Mouse (Mus musculus) cerebellum, postnatal 10 days (tissue): ENCODE data around the gene Zfp740.

ENCODE experiments used
- DNase-seq, 2 experiments: peaks; one replicate each; pipeline ENCODE4 v3.0.0; 2021; ENCODE audit warnings: mixed read lengths in 2 of 2

Gene Zfp740

GRCm38 (mm10) chr15:102230408-102231321, 27.6 kb downstream of the Zfp740 start:
- no peak for DNase-seq

DNA sequence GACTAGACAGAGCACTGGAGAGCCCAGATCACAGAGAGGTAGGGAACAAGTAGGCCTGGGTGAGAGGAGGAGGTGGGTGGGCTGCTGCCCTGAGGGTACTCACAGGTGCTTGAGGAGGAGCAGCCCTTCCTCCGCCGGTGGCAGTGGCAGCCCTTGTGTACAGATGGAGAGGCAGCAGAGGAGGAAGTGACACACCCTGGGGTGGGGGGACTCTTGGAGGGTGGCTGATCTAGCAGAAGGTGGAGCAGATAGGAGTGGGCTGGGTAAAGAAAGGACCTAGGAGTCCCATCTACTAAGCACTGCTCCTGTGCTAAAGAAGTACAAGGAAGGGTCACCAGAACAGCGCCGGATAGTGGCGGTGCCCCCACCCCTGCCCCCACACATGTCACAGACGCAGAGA, 28.7 kb downstream of the Zfp740 start, which contains the start of gene Itgb7:
Itgb7 (minus strand) TSS at position 197 of the 400 bp plus-strand sequence.
- no peak for DNase-seq

GRCm38 (mm10) chr15:102232764-102233163, 29.7 kb downstream of the Zfp740 start:
- DNase-seq = no peak

DNA sequence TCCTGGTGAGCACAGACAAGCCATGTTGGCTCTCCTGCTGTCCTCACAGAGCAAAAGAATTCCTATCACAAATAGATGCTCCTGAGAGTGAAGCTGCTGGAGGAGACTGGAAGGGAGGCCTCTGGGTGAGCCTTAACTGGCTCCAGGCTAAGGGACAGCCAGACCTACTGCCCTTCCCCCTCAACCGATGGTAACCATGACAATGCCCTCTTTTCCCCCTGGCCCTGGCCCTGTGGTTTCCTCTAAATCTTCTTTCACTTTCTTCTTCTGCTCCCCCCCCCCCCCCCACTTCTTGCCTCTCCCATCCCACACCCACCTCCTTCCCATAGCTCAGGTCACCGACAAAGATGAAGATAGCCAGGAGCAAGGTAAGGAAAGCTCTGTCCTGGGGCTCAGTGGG, 30.8 kb downstream of the Zfp740 start:
- DNase-seq = no peak

DNA sequence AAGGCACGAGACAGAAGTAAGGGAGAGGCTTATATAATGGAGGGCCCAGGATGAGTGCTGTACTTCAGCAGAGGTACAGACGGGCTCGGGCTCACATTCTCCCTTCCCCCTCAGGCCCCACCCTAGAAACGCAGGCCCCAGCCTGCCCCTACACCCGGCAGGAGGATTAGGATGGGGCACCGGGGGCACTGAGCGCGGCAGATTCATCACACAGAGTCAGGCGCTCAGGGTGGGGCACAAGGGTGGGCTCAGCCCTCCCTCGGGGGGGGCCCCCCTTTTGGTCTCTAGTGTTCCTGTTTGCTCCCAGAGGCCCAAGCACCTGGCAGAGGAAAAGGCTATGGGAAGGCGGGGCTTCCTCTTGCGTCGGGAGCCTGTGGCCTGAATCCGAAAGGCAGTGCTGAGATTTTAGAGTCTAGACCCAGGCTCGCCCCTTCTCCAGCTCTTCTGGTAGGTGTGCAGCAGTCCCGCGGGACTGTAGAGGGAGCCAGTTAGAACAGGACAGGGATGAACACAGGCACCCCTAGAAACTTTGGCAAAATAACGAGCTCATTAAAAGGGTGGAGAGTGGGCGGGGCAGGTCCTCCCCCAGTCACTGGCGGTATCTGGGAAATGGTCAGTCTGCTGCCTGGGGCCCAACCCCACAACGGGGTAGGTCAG, 32.5 kb downstream of the Zfp740 start:
- no peak for DNase-seq

DNA sequence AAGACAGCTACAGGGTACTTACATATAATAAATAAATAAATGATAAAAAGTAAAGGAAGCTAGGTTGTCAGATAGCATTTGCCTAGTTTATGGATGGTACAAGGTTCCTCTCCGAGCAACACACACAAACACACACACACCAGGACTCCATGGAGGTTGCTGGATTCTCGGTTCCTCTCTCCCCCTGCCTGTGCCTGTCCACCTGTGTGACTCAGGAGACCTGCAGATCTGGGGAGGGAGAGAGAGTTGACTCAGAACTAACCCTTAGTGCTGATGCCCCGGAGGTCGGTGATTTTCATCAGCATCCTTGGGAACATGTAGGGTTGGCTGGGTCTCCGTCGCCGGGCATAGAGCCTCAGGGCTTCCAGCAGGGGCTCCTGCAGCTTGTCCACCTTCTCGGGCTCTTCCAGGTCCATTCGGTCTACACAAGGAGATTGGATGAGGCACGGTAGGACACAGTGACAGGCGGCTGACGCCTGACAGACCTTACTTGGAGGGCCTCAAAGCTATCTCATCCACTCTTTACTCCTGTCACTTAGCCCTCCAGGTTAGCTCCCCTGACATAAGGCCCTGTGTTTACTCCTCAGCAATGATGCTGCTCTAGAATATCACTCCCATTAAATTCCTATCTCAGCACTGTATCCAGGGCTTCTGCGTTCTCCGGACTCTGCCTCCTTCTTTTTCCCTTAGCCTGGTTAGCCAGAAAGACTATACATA, 35.7 kb downstream of the Zfp740 start:
- no peak for DNase-seq

DNA sequence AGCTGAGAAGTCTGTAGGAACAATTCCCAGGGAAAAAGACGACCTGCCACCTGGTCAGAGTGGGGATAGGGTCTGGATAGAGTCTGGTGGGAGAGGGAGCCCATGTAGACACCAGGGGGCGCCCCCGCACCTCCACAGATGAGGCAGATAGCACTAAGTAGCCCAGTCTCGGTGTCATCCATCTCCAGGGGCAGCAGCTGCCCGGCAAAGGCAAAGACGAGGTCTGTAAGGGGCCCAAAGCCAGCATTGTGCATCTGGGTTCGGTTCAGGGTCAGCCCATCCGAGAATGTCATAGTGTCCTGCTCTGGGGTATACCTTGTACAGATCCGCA, 36.2 kb downstream of the Zfp740 start:
- peak; percentile 92 for DNase-seq

- no peak for DNase-seq
These were observed 36.8 kb downstream of the Zfp740 start for GRCm38 (mm10) chr15:102239851-102240250.

GRCm38 (mm10) chr15:102240607-102241006, 37.6 kb downstream of the Zfp740 start:
- DNase-seq = no peak

- no peak for DNase-seq
These were observed 39.6 kb downstream of the Zfp740 start for GRCm38 (mm10) chr15:102242404-102243228.

DNA sequence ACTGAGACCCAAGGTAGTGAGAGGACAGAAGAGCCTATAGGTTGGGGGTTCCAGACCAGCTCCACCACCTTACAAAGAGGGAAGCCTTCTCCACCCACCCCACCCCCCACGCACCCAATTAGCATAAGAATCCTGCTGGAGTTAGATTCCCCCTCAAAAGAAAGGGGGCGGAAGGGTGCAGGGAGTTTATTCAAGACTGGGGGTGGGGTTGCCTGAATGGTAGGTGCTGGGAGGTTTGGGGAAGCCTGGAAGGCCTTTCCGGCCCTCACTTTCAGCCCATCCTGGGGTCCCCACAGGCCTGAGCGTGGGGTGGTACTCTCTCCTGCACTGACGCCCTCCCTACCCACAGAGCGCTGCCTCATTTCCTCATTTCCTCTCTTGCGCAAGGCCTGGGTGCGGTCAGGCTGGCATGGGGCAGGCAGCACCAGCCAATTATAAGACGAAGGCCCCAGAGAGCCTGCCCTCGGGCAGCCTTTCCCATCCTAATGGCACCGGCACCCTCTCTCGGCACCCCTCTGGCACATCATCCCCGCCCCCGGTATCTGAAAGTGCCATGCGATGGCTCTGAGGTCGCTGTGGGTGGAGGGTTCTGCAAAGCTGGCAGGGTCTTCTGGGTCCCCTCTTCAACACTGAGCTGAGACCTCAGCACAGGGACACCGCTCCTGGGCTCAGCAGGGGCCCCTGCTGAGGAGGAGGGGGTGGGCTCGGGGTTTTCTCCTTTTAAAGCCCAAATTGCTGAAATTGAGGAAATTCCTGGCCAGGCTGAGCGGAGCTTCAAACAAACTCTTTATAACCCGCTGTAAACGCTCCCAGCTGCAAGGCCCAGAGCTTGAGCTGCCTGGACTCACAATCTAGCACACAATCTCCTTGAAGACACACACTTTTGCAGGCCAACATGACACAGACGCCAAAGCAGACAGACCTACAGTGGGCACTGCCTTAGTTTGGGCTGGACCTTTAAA, 40.5 kb downstream of the Zfp740 start:
- DNase-seq = no peak

GRCm38 (mm10) chr15:102244306-102245191, 41.5 kb downstream of the Zfp740 start:
- DNase-seq = peak in 1 of 2 experiments; percentile 19

DNA sequence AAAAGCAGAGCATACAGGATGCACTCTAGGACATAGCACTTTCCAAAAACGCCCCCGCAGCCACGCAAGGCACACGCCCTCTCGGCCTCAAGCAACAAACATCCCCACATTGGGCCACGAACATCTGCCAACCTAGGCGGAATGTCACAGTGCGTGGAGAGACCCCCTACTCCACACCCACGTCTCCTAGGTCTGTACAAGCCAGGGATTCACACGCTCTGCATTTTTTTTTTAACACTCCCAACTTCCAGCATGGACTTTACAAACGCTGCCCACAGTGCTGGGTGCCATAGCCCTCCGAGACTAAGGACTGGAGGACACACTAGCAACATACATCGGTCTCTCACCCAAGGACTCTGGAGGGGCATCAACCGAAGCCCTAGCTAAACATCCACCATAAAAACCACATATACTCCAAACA, 42.4 kb downstream of the Zfp740 start:
- no peak for DNase-seq

DNA sequence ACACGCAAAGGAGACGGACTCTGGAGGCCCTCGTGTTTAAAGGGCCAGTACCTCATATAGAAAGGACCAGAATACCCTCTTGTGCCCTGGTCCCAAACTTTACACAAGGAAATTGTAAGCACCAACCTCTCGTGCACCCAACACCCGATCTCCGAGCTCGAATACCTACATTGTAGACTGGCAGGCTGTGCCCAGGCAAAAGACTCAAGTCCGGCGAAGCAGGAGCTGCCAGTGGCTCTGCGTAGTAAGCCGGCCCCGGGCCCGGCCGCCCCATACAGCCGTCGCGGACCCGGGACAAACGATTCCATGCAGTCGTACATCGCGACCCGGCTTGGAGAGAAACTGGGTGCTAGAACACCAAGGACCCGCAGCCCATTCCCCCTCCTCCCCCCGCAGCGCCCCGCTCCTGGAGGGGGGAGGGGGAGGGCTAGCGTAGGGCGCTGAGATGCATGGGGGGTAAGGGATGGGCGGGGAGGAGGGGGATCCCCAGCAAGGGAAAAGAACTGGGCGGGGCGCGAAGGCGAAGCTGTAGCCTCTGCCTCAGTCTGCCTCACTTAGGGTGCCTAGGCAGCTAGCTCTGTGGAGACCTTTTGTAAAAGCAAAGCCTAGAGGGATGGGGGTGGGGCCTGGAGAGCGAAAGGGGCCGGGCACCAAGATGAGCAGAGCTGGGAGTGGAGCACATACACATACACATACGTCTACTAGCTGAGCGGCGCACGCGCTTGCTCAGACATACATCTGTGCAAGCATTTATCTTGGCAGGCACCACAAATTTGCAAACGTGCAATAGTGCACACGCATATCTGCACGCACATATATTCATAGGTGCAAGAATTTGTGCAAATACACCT, 43.1 kb downstream of the Zfp740 start:
- DNase-seq = peak; percentile 75 to 77

- DNase-seq = peak; percentile 91 to 93
These were observed 43.8 kb downstream of the Zfp740 start for GRCm38 (mm10) chr15:102246866-102247251.

- peak; percentile 55 to 66 for DNase-seq
These were observed 44.4 kb downstream of the Zfp740 start for GRCm38 (mm10) chr15:102247252-102248130.

- DNase-seq = no peak
These were observed 45.2 kb downstream of the Zfp740 start for GRCm38 (mm10) chr15:102248131-102248811.

DNA sequence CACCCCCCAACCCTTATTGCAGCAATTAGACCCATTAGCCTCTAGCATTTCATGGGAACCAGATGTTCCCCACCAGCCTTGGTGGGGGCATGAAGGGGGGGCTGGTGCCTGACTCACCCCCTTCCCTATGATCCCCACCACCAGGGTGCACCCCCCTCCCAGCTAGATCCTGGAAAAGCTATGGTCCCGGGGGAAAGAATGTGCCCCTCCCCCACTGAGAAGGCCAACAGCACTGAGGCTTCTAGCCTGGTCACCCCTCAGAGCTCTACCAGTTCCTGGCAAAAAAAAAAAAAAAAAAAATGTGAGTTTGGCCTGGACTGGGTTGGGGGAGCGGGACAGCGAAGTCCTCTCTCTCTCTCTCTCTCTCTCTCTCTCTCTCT, 45.8 kb downstream of the Zfp740 start:
- DNase-seq = peak in 1 of 2 experiments; percentile 32
